24 mouse cellular contexts compared by ENCODE assay signal in the genomic region with DNA sequence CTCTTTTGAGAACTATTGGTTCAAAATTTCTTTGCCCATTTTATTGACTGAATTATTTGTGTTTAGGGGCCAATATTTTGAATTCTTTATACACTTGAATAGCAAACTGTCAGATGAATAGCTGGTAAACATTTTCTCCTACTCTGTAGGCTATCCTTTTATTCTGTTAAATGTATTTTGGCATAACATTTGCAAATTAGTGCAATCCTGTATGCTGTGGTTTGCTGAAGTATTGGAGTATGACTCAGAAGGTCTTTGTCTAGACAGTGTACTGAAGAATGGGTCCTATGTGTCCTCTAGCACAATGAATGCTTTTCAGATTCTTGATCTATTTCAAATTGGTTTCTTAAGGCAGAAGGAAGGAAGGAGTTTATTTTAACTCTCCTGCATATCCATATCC. TPM values are rescaled to one million over a fixed set of nuclear protein-coding genes. Genes with fewer than 3 reads are reported as not detected.
"Had no signal": no experiment of that assay in that cellular context is flagged by ENCODE, and none has a peak within 500 bp of the region (broad histone marks: within the 10 kb centered on the region; RNA-seq: fewer than 3 reads in every experiment).

No protein-coding gene starts in this region.

- ATAC-seq: liver, postnatal 0 days; lung, postnatal 0 days; midbrain, embryonic 13.5 days; midbrain, embryonic 15.5 days had no signal

- H3K4me1 ChIP-seq: lung, embryonic 15.5 days; megakaryocyte, embryonic 14.5 days; midbrain, embryonic 13.5 days; midbrain, embryonic 15.5 days; neural tube, embryonic 13.5 days had no signal

- DNase-seq: liver, postnatal 0 days; lung, adult 2 months; lung, postnatal 14 days; lung, postnatal 36 days; right cerebral cortex, postnatal 14 days; right cerebral cortex, postnatal 4 days; spleen, adult 18-20 months; thymus, adult 18-20 months; thymus, postnatal 14 days; thymus, postnatal 36 days had no signal

- H3K9me3 ChIP-seq: lung, embryonic 15.5 days; megakaryocyte, embryonic 14.5 days; midbrain, embryonic 13.5 days; midbrain, embryonic 15.5 days; neural tube, embryonic 13.5 days had no signal

- H3K27ac ChIP-seq: lung, embryonic 15.5 days; macrophage; midbrain, embryonic 13.5 days; midbrain, embryonic 15.5 days; neural tube, embryonic 13.5 days had no signal

- H3K36me3 ChIP-seq: lung, embryonic 15.5 days; midbrain, embryonic 13.5 days; midbrain, embryonic 15.5 days; neural tube, embryonic 13.5 days had no signal

- H3K9ac ChIP-seq: liver, postnatal 0 days; lung, embryonic 15.5 days; midbrain, embryonic 13.5 days; midbrain, embryonic 15.5 days; neural tube, embryonic 13.5 days had no signal

- H3K4me3 ChIP-seq: lung, embryonic 15.5 days; megakaryocyte, embryonic 14.5 days; midbrain, embryonic 13.5 days; midbrain, embryonic 15.5 days; neural tube, embryonic 13.5 days had no signal

- H3K27me3 ChIP-seq: lung, embryonic 15.5 days; megakaryocyte, embryonic 14.5 days; midbrain, embryonic 13.5 days; midbrain, embryonic 15.5 days; neural tube, embryonic 13.5 days had no signal

- H3K4me2 ChIP-seq: lung, embryonic 15.5 days; midbrain, embryonic 11.5 days; midbrain, embryonic 13.5 days; midbrain, embryonic 15.5 days; neural tube, embryonic 13.5 days had no signal

RNA-seq across cellular contexts. Expression of a gene that starts 2.4 kb away (rescaled TPM):
- polyA plus RNA-seq: liver, postnatal 0 days; macrophage; midbrain, postnatal 0 days; neural tube, embryonic 11.5 days; neural tube, embryonic 13.5 days; stomach, embryonic 14.5 days; stomach, embryonic 16.5 days; urinary bladder, adult 2 months had no signal

RNA-seq across cellular contexts. Expression of a gene that starts 35.7 kb away (rescaled TPM):
- polyA plus RNA-seq: small intestine, adult 2 months had no signal
